Mouse (Mus musculus) R1 (cell line): Measurements from ENCODE around the gene Notch1.

Source experiments
- DNase-seq: peaks from one replicate; pipeline ENCODE4 v3.0.0-alpha.2; 2018; ENCODE audit warnings: low read depth, low spot score

Gene Notch1

DNA sequence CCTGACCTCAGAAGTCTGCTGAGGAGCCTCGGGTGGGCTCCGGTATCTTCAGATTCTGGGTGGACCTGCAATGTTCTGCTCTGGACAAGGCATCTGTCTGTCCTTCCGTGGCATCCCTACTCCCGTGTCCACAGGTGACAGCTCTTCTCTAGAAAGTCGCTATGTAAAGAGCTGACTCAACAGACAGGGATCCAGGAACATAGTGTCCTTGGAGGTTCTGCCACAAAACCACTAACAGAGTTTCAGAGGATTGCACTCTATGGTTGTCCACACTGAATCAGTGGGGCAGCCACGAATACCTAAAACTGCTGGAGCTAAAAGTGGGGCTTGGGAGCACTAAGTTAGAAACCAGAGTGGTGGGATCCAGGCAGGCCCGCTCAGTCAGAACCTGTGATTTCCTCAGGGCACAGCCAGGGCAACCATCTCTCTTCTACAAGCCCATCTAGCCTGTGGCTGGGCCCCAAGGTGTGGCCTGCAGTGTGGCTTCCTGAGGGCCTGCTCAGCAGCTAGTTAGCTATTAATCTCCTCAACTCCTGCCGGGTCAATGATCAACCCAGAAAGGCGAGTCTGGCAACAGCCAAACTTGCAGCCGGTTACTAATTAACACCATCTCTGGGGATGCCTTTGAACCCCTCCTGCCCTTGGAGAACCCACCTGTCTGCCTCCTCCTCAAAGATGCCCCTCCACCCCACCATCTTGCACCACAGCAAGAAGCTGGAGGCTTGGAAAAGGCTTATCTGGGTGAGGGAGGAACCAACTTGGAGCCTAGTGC is 34.6 kb downstream of the Notch1 start:
- no peak for DNase-seq

DNA sequence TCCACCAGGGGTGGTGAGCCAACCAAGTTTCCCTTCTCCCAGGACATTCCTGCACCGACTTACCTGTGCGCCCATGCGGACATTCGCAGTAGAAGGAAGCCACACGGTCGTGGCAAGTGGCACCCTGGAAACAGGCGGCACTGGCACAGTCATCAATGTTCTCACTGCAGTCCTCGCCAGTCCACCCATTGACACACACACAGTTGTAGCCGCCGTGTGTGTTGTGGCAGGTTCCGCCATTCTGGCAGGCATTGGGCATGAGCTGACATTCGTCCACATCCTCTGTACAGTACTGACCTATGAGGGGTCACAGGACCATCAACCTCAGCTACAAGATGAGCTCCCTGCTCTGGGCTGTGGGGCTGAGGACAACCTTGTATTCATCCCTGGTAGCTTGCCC is 35.6 kb downstream of the Notch1 start:
- no peak for DNase-seq

DNA sequence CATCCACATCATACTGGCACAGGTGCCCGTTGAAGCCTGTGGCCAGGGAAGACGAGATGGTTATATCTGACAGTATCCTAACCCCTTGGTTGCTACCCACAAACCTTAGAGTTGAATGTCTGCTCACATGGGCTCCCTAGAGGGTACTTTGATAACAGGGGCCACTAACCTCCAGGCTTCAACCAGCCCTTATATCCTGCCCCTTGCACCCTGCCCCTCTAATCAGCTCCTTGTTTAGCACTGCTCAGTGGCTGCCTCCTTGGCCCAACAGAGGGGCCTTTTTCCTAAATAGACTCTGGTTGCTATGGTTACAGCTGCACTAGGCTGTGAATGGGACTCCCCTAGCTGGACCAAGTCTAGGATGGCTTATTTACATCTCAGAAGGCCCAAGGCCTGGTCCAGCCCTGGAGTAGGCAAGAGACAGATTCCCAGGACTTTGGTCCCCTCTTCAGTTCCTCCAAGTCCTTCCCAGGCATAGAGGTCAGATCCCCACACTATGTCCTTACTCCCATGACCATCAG is 37.7 kb downstream of the Notch1 start:
- no peak for DNase-seq

DNA sequence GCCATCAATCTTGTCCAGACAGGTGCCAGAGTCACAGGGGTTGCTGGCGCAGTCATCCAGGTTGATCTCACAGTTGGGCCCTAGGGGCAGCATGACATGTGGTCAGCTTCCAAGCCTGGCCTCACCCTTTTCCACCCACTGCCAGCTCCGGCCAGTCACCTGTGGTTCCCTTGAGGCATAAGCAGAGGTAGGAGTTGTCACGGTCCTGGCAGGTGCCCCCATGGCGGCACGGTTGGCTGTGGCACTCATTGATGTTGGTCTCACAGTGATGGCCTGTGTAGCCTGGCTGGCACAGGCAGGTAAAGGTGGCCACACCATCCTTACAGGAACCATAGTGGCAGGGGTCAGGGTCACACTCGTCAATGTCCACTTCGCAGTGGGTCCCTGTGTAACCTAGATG is 38.6 kb downstream of the Notch1 start:
- no peak for DNase-seq

DNA sequence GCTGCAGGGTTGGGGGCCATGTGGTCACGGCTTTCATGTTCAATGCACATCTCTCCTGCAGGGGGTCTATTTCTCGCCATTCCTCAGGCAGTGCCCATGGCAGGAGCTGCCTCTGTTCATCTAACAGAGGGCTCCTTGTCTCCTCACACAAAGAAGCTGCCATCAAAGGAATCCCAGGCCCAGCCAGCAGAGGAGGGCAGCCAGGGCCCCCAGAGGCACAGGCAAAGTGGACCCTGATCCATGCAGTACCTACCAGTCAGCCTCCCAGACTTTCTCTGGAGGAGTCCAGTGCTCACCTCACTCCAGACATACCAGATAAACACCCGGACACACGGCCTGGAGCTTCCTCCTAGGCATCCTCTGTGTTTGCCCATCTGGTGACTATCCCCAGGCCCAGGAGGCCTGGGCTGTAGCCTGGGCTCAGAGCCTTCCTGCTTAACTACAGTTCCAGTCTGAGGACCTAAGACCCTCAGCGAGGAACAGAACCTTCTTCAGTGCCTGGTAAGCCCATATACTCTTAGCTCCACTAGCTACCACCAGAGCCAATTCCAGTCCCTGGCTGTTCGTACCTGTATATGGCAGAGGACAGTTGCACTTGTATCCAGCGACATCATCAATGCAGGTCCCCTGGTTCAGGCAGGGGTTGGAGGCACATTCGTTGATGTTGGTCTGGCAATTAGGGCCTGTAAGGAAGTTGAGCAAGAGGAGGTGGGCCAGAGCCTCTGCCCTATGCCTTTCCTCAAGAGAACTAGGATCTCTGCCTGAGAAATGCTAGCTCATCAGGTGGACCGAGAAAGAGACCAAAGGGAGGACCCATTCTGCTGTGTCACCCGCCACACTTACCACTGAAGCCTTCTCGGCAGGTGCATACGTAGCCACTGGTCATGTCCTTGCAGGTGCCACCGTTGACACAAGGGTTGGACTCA is 40.7 kb downstream of the Notch1 start:
- DNase-seq, result no peak

DNA sequence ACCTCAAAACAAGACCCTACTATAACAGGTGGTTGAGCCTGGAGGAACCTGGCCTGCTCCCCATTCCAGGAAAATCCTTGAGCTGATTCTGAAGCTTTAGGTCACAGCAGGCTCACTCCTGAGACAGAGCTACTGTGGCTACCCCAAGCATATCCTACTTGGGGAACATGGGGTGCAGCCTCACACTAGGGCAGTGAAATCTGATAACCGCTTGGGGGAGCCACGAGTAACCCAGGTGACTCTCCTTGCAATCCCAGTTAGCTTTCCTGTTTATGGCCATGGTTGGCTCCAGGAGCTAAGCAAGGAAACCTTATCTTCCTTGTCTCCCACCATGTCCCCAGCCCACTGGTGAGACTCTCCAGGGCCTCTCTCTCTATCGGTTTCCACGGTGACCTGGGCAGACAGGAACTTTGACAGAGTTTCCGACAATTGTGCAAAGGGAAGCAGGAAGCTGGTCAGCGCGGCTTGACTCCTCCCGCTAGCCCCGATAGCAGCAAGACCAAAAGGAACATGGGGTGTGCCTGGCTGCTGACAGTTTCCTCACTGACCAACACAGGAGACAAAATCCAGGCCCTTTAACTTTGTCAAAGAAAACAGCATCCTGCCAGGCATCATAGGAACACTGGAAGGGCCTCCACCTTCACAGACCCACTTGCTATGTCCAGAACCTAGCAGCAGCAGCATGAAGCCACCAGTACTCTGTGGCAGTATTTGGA is 41.5 kb downstream of the Notch1 start:
- no peak for DNase-seq

DNA sequence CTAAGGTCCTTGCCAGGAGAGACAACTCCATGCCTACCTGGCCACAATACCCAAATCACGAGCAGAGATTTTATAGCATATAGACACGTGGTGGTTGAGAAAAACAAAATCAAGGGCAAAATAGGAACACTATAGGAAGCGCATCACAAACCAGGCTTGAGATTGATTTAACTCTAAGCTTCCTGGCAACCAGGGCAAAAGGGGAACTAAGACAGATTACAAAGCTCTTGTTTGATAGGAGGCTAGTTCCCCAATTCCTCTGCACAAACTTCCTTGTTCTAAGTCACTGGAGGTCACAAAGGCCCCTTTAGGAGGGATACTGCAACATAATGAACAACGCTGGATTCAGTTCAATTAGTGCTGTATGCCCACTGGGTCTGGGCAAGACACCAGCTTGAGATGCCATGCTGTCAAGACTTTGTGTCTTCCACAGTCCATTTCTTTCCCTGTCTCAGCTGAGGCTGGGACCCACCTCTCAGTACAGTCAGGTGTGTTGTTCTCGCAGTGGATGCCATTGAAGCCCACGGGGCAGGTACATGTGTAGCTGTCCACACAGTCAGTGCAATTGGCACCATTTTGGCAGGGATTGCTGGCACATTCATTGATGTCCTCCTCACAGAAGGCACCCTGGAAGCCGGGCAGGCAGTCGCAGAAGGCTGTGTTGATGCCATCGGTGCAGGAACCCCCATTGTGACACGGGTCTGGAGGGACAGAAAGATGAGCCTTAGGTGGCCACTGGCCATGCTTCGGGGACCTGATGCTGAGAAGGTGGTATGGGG is 44.0 kb downstream of the Notch1 start:
- DNase-seq, result no peak

DNA sequence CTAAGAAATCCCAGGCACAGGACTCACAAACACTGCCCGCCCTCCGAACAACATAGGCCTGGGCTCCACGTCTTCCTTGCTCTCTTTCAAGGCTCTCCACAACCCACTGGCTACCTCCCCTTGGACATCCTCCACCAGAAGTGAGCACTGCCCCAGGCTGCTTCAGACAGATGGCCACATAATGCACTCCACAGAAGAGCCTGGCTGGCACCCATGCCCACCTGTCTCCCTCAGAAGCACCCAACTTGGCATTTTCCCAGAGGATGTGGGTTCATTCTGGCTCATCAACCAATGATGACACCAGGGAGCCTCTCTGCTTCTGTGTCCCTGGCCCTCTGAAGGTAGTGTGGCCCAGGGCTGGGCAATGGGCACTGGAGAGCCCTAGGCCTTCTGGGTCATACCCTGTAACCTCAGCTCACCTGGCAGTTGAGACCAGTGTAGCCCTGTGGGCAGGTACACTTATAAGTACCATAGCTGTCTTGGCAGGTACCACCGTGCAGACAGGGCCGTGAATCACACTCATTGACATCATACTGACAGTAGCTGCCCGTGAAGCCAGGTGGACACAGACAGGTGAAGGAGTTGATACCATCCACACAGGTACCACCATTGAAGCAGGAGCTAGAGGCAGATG is 44.7 kb downstream of the Notch1 start:
- DNase-seq, result no peak

DNA sequence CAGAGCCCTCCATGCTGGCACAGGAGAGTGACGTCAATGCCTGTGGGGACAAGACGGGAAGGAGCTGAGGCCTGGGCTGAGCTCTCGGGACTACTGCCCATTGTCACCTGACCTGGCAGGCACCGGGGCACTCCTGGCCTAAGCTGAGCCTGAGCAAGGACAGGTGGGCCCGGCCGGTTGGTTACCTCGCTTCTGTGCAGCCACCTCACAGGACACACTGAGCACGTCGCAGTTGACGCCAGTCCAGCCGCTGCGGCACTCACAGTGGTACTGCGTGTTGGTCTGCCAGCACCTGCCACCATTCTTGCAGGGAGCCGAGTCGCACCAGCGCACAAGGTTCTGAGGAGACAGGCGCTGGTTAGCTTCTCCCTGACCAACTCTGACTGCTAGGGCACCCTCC is 45.5 kb downstream of the Notch1 start:
- DNase-seq, result no peak

DNA sequence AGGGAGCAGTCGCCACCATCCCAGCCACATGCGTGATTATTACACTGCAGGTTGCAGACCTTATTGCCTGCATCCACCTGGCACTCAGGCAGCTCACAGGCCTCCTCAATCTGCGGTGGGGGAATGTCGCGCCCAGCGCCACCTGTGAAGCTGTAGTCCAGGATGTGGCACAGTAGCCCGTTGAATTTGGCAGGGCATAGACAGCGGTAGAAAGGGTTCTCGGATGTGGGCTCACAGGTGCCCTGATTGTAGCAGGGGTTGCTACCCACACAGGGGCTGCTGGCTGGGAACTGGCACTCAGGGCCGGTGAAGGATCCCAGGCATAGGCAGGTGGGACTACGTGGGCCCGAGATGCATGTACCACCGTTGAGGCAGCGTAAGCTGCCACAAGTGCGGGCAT is 48.1 kb downstream of the Notch1 start:
- DNase-seq, result no peak

DNA sequence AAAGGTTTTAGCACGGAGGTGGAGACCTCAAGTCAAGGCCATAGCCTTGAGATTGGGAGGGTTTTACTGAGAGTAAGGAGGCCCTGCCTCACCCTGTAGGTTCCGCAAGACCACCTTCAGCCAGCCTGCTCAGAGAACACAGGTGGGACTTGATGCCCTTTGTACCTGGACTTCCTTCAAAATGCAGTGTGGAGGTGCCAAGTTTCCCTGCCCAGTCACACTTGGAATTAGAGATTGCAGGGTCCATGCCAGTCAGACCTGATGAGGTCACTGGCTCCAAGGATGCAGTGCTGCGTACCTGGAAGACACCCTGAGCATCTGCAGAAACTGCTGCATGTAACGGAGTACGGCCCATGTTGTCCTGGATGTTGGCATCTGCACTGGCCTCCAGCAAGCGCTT is 53.1 kb downstream of the Notch1 start:
- DNase-seq, result no peak

DNA sequence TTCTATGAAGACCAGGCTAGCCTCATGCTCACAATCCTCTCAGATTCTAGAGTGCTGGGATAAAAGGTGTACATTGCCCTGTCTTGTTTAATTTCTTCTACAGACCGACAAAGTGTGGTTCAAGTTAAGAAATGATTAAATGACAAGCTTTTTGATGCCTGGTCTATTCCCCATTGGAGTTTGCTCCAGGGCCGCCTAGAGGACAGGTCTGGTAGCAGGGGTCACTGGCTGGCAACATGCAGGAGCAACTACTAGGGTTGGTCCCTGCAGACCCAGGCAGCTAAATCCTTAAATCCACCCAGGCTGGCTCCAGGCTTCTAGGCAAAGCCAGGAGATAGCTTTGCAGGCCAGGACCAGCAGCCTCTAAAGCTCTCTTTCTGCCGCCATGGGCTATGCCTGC is 53.5 kb downstream of the Notch1 start:
- no peak for DNase-seq

DNA sequence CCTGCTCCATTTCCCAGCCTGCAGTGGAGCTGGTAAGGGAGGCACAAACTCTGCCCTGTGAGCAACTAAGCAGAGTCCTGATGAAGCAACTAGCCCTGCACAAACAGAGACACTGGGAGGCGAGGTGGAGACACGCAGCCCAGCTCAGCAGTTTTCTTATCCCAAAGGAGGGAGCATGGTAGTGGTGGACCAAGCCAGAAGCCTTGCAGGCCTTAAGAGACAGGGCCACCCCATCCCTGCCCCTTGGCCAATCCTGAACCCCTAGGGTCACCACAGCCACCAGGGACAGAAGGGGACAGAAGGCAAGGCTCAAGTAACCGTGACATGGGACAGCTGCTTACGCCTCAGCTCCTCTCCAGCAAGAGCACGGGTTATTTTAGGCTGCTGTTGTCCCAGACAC is 54.8 kb downstream of the Notch1 start:
- no peak for DNase-seq

DNA sequence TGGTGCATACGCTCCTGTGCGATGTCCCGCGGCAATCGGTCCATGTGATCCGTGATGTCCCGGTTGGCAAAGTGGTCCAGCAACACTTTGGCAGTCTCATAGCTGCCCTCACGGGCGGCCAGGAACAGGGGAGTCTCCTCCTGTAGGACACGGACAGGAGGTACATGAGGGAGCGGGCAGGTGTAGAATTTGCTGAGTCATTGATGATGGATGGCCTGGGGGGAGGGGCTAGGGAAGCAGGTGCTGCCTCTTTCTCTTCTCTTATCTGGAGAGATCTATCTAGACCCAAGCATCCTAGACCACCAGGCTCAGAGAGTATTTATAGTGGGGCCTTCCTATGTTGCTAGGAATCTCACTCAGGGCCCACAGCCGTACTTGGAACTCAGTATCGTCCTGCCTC is 55.6 kb downstream of the Notch1 start:
- peak; percentile 88 for DNase-seq

DNA sequence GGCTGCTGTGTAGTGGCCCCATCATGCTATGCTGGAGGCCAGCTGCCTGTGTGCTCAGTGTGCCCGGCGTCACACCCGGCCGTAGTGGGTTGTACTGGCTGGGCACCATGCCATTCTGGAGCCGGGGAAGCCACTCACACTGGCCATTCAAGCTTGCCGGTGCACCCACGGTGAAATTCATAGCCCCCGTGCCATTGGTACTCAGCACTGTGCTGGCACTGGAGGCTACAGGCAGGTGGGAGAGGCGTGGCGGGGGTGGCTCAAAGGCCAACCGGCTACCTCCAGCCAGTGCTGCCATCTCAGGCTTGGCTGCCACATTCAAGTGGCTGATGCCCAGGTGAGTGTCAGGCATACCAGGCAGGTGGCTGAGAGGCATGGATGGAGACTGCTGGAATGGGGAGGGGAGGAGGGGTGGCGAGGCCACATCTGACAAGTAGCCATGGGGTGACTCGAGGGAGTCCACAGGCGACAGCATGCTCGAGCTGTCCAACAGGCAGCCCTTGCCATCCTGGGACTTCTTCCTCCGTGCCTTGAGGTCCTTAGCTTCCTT is 56.3 kb downstream of the Notch1 start:
- no peak for DNase-seq

DNA sequence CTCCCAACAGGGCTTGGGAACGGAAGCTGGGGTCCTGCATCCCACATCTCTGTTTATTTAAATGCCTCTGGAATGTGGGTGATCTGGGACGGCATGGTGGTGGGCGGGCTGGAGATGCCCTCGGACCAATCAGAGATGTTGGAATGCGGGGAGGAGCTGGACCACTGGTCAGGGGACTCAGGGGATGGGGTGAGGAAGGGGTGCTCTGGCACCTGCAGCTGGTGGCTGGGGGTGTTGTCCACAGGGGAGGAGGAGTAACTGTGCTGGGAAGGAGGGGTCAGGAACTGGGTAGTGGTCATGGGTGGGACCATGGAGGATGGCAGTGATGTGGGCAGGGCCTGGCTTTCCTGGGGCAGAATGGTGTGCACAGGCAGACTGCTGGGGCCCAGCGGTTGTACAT is 57.0 kb downstream of the Notch1 start:
- peak; percentile 97 for DNase-seq

DNA sequence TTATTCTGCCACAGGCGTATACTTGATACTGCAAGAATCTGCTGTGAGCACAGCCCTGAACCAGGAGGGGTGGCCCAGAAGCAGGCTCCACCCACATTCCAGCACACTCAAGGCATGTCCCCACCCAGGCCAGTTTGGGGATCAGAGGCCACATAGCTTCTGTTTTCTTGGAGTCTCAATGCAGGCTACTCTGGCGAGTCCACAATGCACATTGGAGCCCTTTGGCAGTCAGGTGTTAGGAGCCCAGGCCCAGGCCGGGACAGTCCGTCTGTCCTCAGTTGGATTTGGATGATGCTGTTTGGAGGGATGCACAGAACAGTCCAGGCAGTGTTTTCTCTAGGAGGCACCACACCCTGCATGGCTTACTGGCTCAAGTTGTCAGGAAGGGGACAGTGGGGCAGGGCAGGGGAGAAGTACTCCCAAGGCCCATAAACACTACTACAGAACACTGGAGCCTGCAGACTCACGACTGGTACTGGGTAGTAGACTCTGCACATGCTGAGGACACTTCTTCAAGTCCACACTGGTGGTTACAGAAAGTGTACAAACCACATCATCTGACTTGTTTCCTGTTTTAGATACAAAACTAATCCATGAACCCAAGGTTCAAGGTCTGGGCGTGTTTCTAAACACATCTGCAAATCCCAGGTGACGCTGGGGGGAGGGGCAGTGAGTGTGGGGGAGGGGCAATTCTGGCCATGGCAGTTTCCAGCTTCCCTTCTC is 57.9 kb downstream of the Notch1 start:
- peak; percentile 97 for DNase-seq

DNA sequence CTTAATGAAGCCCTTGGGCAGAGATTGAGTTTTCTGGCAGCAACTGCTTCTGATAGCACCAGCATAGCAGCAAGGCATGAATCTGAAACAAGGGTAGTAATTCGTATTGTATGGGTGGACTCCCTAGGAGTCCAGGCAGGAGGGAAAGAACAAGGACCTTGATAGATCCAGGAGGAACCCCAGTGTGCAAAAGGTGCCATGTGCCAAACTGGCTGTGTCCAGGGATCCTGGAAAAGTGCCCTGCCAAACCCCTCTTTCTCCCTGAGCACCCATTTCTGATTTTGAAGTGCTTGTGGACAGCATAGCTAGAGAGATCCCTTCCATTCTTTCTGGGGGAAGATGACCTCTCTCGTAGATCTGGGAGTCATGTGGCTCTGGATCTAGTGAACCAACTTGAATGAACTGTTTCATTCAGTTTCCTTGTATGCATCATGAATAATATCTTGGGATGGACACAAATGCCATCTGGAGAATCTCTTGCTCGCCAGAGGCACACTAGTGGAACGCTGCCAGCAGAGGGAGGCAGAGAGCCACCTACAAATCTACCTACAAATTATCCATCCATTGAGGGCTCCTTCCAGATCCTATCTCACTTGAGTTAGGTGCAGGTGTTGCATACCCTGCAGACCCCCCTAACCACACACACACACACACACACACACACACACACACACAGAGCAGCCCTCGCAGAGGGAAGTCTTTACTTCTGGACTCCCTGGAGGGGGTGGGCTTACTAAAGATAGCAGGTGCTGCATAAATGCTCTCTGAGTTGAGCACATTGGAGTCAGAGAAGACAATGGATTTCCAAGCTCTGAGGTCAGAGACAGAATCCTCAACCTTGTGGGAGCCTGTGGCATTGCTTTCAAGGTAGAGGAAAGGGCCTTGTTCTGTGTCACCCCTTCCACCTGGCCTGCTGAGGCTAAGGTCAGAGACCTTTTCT is 67.1 kb downstream of the Notch1 start:
- peak; percentile 63 for DNase-seq

DNA sequence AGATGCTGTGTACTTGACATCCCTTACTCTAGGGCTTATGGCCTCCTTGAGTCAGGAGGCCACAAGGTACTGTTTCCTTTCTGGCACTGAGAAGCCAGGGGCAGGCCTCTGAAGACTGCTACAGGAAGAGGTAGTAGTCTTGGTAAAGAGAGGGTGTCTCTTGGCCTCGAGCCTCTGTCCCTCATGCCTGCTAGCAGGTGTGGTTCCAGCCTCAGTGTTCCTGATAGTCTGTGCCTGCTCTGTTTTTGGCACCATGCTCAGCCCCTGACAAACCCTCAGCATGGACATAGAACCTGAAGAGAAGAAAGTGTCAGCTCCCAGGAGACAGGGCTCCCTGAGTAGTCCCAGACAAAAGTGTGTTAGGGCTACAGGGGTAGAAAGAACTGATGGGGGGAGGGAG is 69.0 kb downstream of the Notch1 start:
- DNase-seq, result no peak
